Mouse (Mus musculus) midbrain, embryonic 16.5 days (tissue): Measurements from ENCODE around the gene Myrip. TPM values are rescaled to one million over a fixed set of nuclear protein-coding genes. Genes with fewer than 3 reads are reported as not detected.

ENCODE experiments used
- ATAC-seq: fragments of 200-750 bp; cut with Nextera tagmentation; 2 replicates; pipeline ENCODE4 v1.8.0; 2017; ENCODE audit warnings: moderate TSS enrichment
- H3K27ac ChIP-seq: fragments of 300-500 bp; sonication (generic); 2 replicates; pipeline ENCODE4 v1.5.1; 2014; ENCODE audit warnings: mild to moderate bottlenecking, low read length, mixed read lengths
- H3K27me3 ChIP-seq: fragments of 300-500 bp; sonication (generic); 2 replicates; pipeline ENCODE4 v1.6.1; 2014; ENCODE audit warnings: low read depth, low read length, mixed read lengths; ENCODE audit not compliant: control insufficient read depth, insufficient read depth
- H3K36me3 ChIP-seq: fragments of 300-500 bp; sonication (generic); 2 replicates; pipeline ENCODE4 v1.6.1; 2014; ENCODE audit warnings: mild to moderate bottlenecking, low read length, moderate library complexity, mixed read lengths; ENCODE audit not compliant: control insufficient read depth, insufficient read depth
- H3K4me1 ChIP-seq: fragments of 300-500 bp; sonication (generic); 2 replicates; pipeline ENCODE4 v1.6.1; 2014; ENCODE audit warnings: mild to moderate bottlenecking, low read length, mixed read lengths; ENCODE audit not compliant: control insufficient read depth, insufficient read depth
- H3K4me2 ChIP-seq: fragments of 300-500 bp; sonication (generic); 2 replicates; pipeline ENCODE4 v1.6.1; 2014; ENCODE audit warnings: mild to moderate bottlenecking, low read length, mixed read lengths
- H3K4me3 ChIP-seq: fragments of 300-500 bp; sonication (generic); 2 replicates; pipeline ENCODE4 v1.5.1; 2014; ENCODE audit warnings: low read depth, mild to moderate bottlenecking, low read length, moderate library complexity, mixed read lengths
- H3K9ac ChIP-seq: fragments of 300-500 bp; sonication (generic); 2 replicates; pipeline ENCODE4 v1.6.1; 2014; ENCODE audit warnings: low read depth, low read length, mixed read lengths
- H3K9me3 ChIP-seq: fragments of 300-500 bp; sonication (generic); replicated peaks from 2 replicates; pipeline ENCODE4 v1.6.1; 2014; ENCODE audit warnings: mild to moderate bottlenecking, low read length, mixed read lengths; ENCODE audit not compliant: control insufficient read depth, poor library complexity, severe bottlenecking
- WGBS: fragments of 180-500 bp; shearing (Covaris S2); extraction: QIAGEN DNeasy Blood & Tissue Kit; methylation state at CpG from one replicate; pipeline ENCODE4 v1.1.7; 2014; 5-methylcytosine and 5-hydroxymethylcytosine counted together
- polyA plus RNA-seq: library from polyadenylated mRNA; unstranded; fragments of >200 nt; fragmentation: Nextera tagmentation; extraction: Ambion mirVana; gene quantifications from 2 replicates; pipeline ENCODE4 v1.2.1, GENCODE M21; 2015

Myrip gene
- polyA plus RNA-seq, 1 experiment from 2014 or later, result 6.0 TPM

DNA sequence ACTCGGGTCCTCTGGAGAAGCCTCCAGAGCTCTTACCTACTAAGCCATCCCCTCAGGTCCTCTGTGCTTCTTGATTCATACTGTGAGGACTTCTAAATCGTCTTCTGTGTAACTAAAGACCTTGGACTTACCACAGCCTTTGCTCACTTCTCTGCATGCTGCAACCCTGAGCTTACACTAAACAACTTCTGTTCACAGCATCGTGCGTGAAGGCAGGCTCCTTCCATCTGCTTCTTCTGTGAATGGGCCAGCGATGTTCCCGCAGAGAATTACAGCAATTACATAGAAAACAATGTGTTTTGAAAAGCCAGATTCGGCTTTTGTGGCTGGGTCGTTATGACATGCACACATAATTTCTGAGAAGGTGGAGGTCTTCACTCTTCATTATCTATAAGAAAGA is 181.8 kb downstream of the Myrip start:
- Histone ChIP-seq H3K4me3 (no peak overlapping the region), H3K36me3 (no peaks in the 10 kb centered on the region), H3K9me3 (no peaks in the 10 kb centered on the region), H3K4me1 (no peaks in the 10 kb centered on the region), H3K27ac (no peak overlapping the region), H3K27me3 (no peaks in the 10 kb centered on the region), H3K9ac (no peak overlapping the region), H3K4me2 (no peak overlapping the region)
- no peak for ATAC-seq
- 77% methylated on average over 8 of the region's 8 CpGs for WGBS

DNA sequence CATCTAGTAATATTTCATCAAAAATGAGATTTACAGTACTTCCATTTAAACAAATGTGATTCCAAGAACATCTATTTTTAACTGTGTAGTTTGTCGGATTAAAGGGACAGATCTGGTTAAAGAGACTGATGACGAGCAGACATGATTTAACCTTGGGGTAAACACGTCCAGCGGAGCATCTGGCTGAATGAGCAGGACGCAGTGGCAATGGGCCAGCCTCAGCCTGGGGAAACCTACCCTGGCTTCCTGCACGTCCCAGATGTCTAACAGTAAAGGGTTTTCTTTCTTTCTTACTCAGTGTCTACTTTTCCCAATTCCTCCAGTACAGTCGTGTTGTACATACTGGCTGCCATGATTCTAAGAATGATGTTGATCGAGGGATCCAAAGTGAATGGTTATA is 185.8 kb downstream of the Myrip start:
- H3K27me3 ChIP-seq, result no peaks in the 10 kb centered on the region
- no peak overlapping the region for H3K27ac ChIP-seq
- H3K4me2 ChIP-seq, result no peak overlapping the region
- H3K36me3 ChIP-seq, result no peaks in the 10 kb centered on the region
- no peak overlapping the region for H3K4me3 ChIP-seq
- no peak overlapping the region for H3K9ac ChIP-seq
- 89% methylated on average over 8 of the region's 8 CpGs for WGBS
- ATAC-seq, result no peak
- H3K4me1 ChIP-seq, result no peaks in the 10 kb centered on the region
- no peaks in the 10 kb centered on the region for H3K9me3 ChIP-seq

DNA sequence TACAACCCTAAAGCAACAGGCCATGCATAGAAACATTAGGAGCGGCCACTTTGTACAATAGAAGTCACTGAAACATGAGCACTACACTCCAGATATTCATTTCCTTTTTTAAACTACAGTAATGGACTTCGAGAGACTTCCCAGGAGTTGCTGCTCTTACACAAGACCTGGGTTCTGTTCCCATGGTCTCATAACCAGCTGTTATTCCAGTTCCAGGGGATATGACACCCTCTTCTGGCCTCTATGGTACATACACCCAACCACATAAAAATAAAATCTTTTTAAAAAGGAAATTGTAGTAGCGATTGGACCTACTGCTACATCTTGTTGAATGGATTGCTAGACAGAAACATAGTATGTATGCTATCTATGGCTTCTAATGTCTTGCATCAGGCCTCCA is 190.2 kb downstream of the Myrip start:
- Histone ChIP-seq H3K4me1 (peaks cover 12% of the 10 kb centered on the region), H3K27ac (no peak overlapping the region; the same call in 1 of the 2 replicates), H3K4me3 (peak overlapping the region; percentile 89), H3K36me3 (peaks cover 8% of the 10 kb centered on the region; the same call in 1 of the 2 replicates), H3K4me2 (peak overlapping the region; percentile 81), H3K9me3 (no peaks in the 10 kb centered on the region), H3K27me3 (no peaks in the 10 kb centered on the region), H3K9ac (no peak overlapping the region)
- no peak for ATAC-seq
- WGBS, result 87% methylated on average over 3 of the region's 3 CpGs

DNA sequence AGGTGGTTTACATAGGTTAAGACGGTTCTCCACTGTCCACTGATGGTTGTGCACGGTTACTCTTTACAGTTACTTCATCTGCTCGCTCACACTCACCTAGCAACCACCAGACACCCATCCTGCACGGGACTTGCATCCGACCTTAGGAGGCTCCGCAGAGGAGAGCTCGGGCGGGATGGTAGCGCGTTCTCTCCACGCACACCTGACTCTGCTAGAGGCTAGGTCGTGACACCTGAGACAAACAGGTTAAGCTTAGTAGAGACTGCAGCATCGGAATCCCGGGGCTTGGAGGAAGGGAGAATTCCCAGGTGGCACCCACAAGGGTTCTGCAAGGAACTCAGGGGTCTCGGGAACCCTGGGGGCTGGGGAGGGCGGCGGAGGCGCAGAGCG is 190.7 kb downstream of the Myrip start, which contains the start of gene Eif1b:
Eif1b (plus strand) TSS at position 223 of the 390 bp plus-strand sequence.
- 3% methylated on average over 19 of the region's 19 CpGs for WGBS
- no peaks in the 10 kb centered on the region for H3K27me3 ChIP-seq
- H3K36me3 ChIP-seq, result peaks cover 8% of the 10 kb centered on the region; the same call in 1 of the 2 replicates
- H3K27ac ChIP-seq, result peak within 1 kb of the TSS; percentile 86
- ATAC-seq, result peak; percentile 49
- no peaks in the 10 kb centered on the region for H3K9me3 ChIP-seq
- H3K4me2 ChIP-seq, result peak within 1 kb of the TSS; percentile 81
- H3K4me3 ChIP-seq, result peak within 1 kb of the TSS; percentile 89
- H3K4me1 ChIP-seq, result peaks cover 12% of the 10 kb centered on the region
- H3K9ac ChIP-seq, result peak within 1 kb of the TSS; percentile 95

DNA sequence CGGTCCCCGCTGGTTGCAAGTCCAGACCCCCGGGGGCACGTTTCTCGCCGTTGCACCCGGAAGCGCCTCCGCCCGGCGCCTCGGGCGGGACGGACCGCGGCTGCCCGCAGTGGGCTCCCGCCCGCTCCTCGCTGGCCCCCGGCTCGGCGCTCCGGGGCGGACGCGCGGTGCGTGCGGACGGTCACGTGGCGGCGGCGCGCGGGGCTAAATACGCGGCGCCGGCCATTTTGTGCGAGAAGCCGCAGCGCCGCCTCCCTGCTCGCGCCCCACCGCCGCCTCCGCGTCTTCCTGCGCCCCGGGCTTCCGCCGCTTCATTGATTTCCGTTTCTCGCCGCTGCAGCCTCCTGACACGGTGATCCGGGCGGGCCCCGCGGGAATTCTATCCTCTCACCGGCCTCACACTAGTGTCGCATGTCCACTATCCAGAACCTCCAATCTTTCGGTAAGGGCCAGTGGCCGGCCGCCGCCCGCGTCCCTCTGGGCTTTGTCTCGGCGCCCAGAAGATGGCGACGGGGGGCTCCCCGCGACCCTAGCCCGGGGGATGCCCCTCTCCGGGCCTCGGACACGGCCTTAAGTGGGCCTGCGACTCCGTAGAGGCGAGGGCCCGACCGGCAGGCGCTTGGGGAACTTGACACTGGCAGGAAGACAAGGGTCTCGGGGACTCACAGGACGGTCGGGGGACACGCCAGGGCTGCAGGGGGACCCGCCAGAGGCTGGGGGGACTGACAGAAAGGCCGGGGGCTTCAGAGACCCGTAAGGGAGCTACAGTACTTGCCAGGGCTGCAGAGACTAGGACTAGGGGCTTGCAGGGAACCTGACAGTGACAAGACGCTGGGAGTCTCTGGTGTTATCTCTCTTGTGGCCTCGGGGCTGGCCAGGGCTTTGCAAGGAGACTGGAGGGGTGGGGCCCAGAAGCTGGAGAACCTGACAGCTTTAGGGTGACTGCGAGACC is 191.4 kb downstream of the Myrip start:
- Histone ChIP-seq H3K4me1 (peaks cover 12% of the 10 kb centered on the region), H3K36me3 (peaks cover 10% of the 10 kb centered on the region; the same call in 1 of the 2 replicates), H3K9me3 (no peaks in the 10 kb centered on the region), H3K9ac (peak overlapping the region; percentile 95), H3K27ac (peak overlapping the region; percentile 86), H3K4me3 (peak overlapping the region; percentile 89), H3K27me3 (no peaks in the 10 kb centered on the region), H3K4me2 (peak overlapping the region; percentile 81)
- ATAC-seq, result peak; percentile 81
- under 1% methylated on average over 75 of the region's 97 CpGs for WGBS

DNA sequence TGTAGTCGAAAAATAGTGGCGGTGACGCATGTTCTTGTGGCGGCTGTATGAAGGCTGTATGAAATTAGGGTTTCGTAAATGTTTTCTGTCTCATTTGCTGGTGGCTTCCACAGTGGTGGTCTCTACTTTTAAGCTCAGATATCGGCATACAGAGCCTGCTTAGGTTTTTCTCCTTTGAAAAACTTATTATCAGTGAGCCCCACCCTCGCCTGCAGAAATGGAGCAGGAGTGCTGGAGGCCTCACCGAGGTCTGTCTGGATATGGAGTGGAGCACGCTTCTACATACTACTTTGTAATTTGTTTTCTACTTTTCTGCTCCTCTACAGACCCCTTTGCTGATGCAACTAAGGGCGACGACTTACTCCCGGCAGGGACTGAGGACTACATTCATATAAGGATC is 192.5 kb downstream of the Myrip start:
- Histone ChIP-seq H3K4me3 (peak overlapping the region; percentile 89), H3K9me3 (no peaks in the 10 kb centered on the region), H3K4me1 (peaks cover 12% of the 10 kb centered on the region), H3K27ac (no peak overlapping the region), H3K4me2 (peak overlapping the region; percentile 81), H3K27me3 (no peaks in the 10 kb centered on the region), H3K9ac (peak overlapping the region; percentile 95), H3K36me3 (peaks cover 10% of the 10 kb centered on the region; the same call in 1 of the 2 replicates)
- WGBS, result 75% methylated on average over 12 of the region's 12 CpGs
- ATAC-seq, result no peak

DNA sequence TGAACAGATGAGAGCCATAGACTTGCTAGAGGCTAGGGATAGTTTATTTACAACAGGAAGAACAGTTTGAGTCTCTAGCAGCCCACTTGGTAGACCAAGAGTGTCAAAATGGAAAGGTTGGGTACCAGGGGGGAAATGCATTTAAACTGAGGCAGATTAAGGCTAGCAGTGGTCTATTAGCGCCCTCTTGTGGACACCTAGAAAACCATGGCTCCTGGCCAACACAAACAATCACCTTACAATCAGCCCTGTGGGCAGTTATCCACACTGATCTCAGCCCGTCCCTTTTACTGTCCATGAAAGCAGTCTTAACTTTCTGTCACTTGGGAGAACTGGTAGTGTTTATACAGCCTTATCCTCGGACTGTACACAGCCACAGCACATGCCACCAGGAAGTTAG is 195.4 kb downstream of the Myrip start:
- Histone ChIP-seq H3K9ac (no peak overlapping the region), H3K27ac (no peak overlapping the region), H3K4me2 (no peak overlapping the region), H3K9me3 (no peaks in the 10 kb centered on the region), H3K27me3 (no peaks in the 10 kb centered on the region), H3K4me3 (no peak overlapping the region), H3K36me3 (peaks cover 10% of the 10 kb centered on the region; the same call in 1 of the 2 replicates), H3K4me1 (peaks cover 12% of the 10 kb centered on the region)
- 7% methylated on average over 3 of the region's 3 CpGs for WGBS
- ATAC-seq, result no peak

DNA sequence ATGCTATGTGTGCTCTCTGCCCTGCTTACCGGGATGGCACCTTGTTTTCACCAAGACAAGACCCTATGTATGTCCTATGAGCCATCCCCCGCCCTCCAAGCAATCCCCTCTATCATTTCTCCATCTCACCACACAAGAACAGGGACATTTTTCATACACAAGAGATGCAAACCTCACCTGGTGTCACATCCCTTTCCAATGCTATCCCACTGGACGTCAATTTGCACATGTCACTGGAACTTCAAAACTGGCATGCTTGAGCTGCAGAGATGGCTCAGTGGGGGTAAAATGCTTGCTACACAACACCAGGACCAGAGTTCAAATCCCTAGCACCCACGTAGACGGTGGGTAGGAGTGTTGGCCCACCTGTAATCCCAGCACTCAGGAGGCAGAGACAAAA is 196.7 kb downstream of the Myrip start:
- no peak overlapping the region for H3K9ac ChIP-seq
- H3K27me3 ChIP-seq, result no peaks in the 10 kb centered on the region
- H3K4me2 ChIP-seq, result no peak overlapping the region
- no peak overlapping the region for H3K27ac ChIP-seq
- peaks cover 10% of the 10 kb centered on the region; the same call in 1 of the 2 replicates for H3K36me3 ChIP-seq
- 86% methylated on average over 5 of the region's 5 CpGs for WGBS
- no peak for ATAC-seq
- peaks cover 12% of the 10 kb centered on the region for H3K4me1 ChIP-seq
- no peaks in the 10 kb centered on the region for H3K9me3 ChIP-seq
- no peak overlapping the region for H3K4me3 ChIP-seq
